Mouse (Mus musculus) kidney, postnatal 0 days (tissue): ENCODE measurements around the gene Gm16181. TPM values are rescaled to one million over a fixed set of nuclear protein-coding genes. Genes with fewer than 3 reads are reported as not detected.

Experiments
- ATAC-seq: fragments of 200-750 bp; cut with Nextera tagmentation; replicated peaks from 2 replicates; pipeline ENCODE4 v1.8.0; 2017; ENCODE audit warnings: low read depth, moderate number of reproducible peaks, moderate TSS enrichment, moderate library complexity; ENCODE audit not compliant: low FRiP score
- DNase-seq: peaks from one replicate; pipeline ENCODE4 v3.0.0-alpha.2; 2016; ENCODE audit warnings: low spot score
- H3K27ac ChIP-seq: fragments of 300-500 bp; sonication (generic); 2 replicates; pipeline ENCODE4 v1.5.1; 2014; ENCODE audit warnings: mild to moderate bottlenecking
- H3K27me3 ChIP-seq: fragments of 300-500 bp; sonication (generic); 2 replicates; pipeline ENCODE4 v1.6.1; 2014; ENCODE audit warnings: low read length, mixed read lengths; ENCODE audit not compliant: insufficient read depth
- H3K36me3 ChIP-seq: fragments of 300-500 bp; sonication (generic); 2 replicates; pipeline ENCODE4 v1.6.1; 2014; ENCODE audit warnings: low read length, mixed read lengths; ENCODE audit not compliant: insufficient read depth
- H3K4me1 ChIP-seq: fragments of 300-500 bp; sonication (generic); replicated peaks from 2 replicates; pipeline ENCODE4 v1.6.1; 2014; ENCODE audit warnings: antibody characterized with exemption, low read length, mixed read lengths; ENCODE audit not compliant: insufficient read depth
- H3K4me2 ChIP-seq: fragments of 300-500 bp; sonication (generic); 2 replicates; pipeline ENCODE4 v1.6.1; 2014; ENCODE audit warnings: mild to moderate bottlenecking, low read length, moderate library complexity, mixed read lengths
- H3K4me3 ChIP-seq: fragments of 300-500 bp; sonication (generic); replicated peaks from 2 replicates; pipeline ENCODE4 v1.5.1; 2014; ENCODE audit warnings: low read depth, low read length
- H3K9ac ChIP-seq: fragments of 300-500 bp; sonication (generic); 2 replicates; pipeline ENCODE4 v1.6.1; 2014; ENCODE audit warnings: low read depth, low read length
- H3K9me3 ChIP-seq: fragments of 300-500 bp; sonication (generic); replicated peaks from 2 replicates; pipeline ENCODE4 v1.6.1; 2016; ENCODE audit warnings: low read length, inconsistent platforms, mixed read lengths
- CTCF ChIP-seq: IDR thresholded peaks from 2 replicates; pipeline ENCODE4 v1.5.1; 2016; ENCODE audit warnings: antibody characterized with exemption, low read depth, mild to moderate bottlenecking, moderate library complexity
- WGBS: fragments of 180-500 bp; shearing (Covaris S2); extraction: QIAGEN DNeasy Blood & Tissue Kit; methylation state at CpG from one replicate; pipeline ENCODE4 v1.1.7; 2014; 5-methylcytosine and 5-hydroxymethylcytosine counted together
- polyA plus RNA-seq: library from polyadenylated mRNA; unstranded; fragments of >200 nt; fragmentation: Nextera tagmentation; extraction: Ambion mirVana; gene quantifications from 2 replicates; pipeline ENCODE4 v1.2.1, GENCODE M21; 2015

Gene Gm16181
- polyA plus RNA-seq, 1 experiment from 2014 or later, result 0.25 TPM

DNA sequence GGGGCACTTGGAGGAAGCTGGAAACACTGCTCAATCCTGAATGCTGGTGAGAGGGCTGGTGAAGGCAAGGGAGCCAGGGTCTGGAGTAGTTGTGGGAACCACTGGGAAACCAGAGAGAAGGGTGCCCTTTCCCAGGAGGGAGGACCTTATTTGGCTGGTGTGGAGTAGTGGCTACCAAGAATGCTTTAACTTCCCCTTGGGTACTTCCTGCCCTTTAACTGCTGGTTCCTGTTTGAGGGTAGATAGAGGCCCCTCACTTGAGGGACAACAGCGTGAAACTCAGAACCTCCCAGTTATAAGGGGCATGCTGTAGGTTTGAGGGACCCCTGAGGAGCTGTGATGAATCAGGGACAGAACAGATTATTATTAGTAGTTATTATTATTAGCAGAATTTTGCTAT lies 31.4 kb upstream of the Gm16181 start:
- H3K9ac ChIP-seq, result no peak overlapping the region
- H3K9me3 ChIP-seq, result no peaks in the 10 kb centered on the region
- TF ChIP-seq CTCF, result no peak
- 40% methylated on average over 1 of the region's 1 CpGs for WGBS
- H3K27me3 ChIP-seq, result no peaks in the 10 kb centered on the region
- no peak overlapping the region for H3K4me3 ChIP-seq
- DNase-seq (no peak), ATAC-seq (no peak)
- no peaks in the 10 kb centered on the region for H3K36me3 ChIP-seq
- H3K27ac ChIP-seq, result no peak overlapping the region
- H3K4me1 ChIP-seq, result no peaks in the 10 kb centered on the region
- no peak overlapping the region for H3K4me2 ChIP-seq

- Histone ChIP-seq H3K27me3 (peaks cover 5% of the 10 kb centered on the region; the same call in 1 of the 2 replicates), H3K4me3 (no peak overlapping the region), H3K27ac (no peak overlapping the region), H3K9ac (no peak overlapping the region), H3K4me1 (no peaks in the 10 kb centered on the region; the same call in 1 of the 2 replicates), H3K9me3 (no peaks in the 10 kb centered on the region), H3K36me3 (no peaks in the 10 kb centered on the region), H3K4me2 (no peak overlapping the region)
- 77% methylated on average over 4 of the region's 4 CpGs for WGBS
- TF ChIP-seq CTCF, result no peak
- DNase-seq, result no peak
- ATAC-seq, result no peak
These were observed 30.5 kb upstream of the Gm16181 start for GRCm38 (mm10) chr17:35190096-35190495.

- no peak for ATAC-seq
- H3K27me3 ChIP-seq, result peaks cover 7% of the 10 kb centered on the region; the same call in 1 of the 2 replicates
- WGBS, result 64% methylated on average over 2 of the region's 2 CpGs
These were observed 28.9 kb upstream of the Gm16181 start for GRCm38 (mm10) chr17:35191723-35192122.

GRCm38 (mm10) chr17:35192924-35193323 lies 27.7 kb upstream of the Gm16181 start:
- no peak overlapping the region for H3K27ac ChIP-seq
- WGBS, result 80% methylated on average over 5 of the region's 5 CpGs
- TF ChIP-seq CTCF, result no peak
- no peak overlapping the region for H3K4me2 ChIP-seq
- H3K27me3 ChIP-seq, result peaks cover 7% of the 10 kb centered on the region; the same call in 1 of the 2 replicates
- no peaks in the 10 kb centered on the region for H3K9me3 ChIP-seq
- no peak overlapping the region for H3K9ac ChIP-seq
- DNase-seq (no peak), ATAC-seq (no peak)
- H3K4me3 ChIP-seq, result no peak overlapping the region
- H3K36me3 ChIP-seq, result no peaks in the 10 kb centered on the region
- peaks cover 3% of the 10 kb centered on the region; the same call in 1 of the 2 replicates for H3K4me1 ChIP-seq

More at GRCm38 (mm10) chr17:35191723-35192122, 28.9 kb upstream of the Gm16181 start:
- TF ChIP-seq CTCF, result 0 out of 2 replicates have a peak, but pooled peaks have one; percentile 10
- no peak overlapping the region for H3K27ac ChIP-seq
- H3K4me3 ChIP-seq, result no peak overlapping the region
- H3K4me2 ChIP-seq, result no peak overlapping the region
- no peak for DNase-seq
- H3K9ac ChIP-seq, result no peak overlapping the region
- peaks cover 3% of the 10 kb centered on the region; the same call in 1 of the 2 replicates for H3K4me1 ChIP-seq
- H3K9me3 ChIP-seq, result no peaks in the 10 kb centered on the region
- no peaks in the 10 kb centered on the region for H3K36me3 ChIP-seq

DNA sequence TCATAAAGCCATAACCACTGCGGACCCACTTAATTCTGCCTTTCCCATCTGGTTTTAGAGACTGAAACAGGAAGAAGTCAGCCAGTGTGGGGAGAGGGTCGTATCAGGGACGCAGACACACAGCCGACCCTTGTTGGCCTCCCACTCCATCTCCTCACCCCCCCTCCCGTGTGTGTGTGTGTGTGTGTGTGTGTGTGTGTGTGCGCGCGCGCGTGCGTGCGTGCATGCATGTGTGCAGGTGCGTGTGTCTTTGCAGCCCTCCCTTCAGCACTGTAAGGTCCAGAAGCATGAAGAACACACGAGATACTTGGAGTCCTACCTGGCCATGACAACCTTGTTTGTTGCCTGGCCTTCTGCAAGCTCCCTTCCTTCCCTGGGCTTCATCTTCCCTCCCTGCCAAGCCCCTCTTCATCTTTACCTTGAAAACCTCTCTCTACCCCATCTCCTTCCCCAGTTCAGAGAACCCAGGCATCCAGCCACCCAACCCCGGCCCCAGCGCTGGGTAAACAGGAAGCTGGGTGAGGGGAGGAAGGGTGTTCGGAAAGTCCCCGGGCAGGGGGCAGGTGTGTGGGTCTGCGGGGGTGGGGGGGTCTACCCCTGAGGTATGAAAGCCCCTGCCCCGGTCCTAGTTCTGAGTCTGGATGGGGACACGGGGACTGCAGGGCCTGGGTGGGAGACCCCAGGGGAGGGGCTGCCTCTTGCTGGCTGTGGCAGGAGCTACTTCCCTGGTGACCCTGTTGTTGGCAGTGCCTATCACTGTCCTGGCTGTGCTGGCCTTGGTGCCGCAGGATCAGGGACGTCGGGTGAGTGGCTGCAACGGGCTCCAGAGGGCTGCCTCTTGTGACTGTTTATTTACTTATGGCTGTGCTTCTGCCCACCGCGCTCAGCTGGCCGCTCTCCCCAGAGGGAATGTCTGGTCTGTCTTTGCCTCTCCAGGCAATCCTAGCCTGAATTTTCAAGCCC lies 26.5 kb upstream of the Gm16181 start, which contains the start of gene Ltb:
Ltb (plus strand) TSS at position 559 of the 963 bp plus-strand sequence.
- 59% methylated on average over 28 of the region's 28 CpGs for WGBS
- H3K9me3 ChIP-seq, result no peaks in the 10 kb centered on the region
- no peak for DNase-seq
- H3K4me1 ChIP-seq, result peaks cover 3% of the 10 kb centered on the region; the same call in 1 of the 2 replicates
- peaks cover 7% of the 10 kb centered on the region; the same call in 1 of the 2 replicates for H3K27me3 ChIP-seq
- H3K36me3 ChIP-seq, result no peaks in the 10 kb centered on the region
- 0 out of 2 replicates have a peak, but pooled peaks have one; percentile 11 for ATAC-seq
- H3K9ac ChIP-seq, result 0 out of 2 replicates have a peak within 1 kb of the TSS, but pooled peaks have one; percentile 10
- H3K4me3 ChIP-seq, result peak within 1 kb of the TSS; percentile 43; the same call in 1 of the 2 replicates
- H3K27ac ChIP-seq, result no peak within 1 kb of the TSS
- H3K4me2 ChIP-seq, result peak within 1 kb of the TSS; percentile 91
- no peak for TF ChIP-seq CTCF
